Mouse (Mus musculus): ENCODE data around the gene Adgrd1. TPM values are rescaled to one million over a fixed set of nuclear protein-coding genes. Genes with fewer than 3 reads are reported as not detected.

The Adgrd1 gene
- polyA plus RNA-seq, 1 experiment from 2014 or later = 0.32 TPM

- Histone ChIP-seq H3K4me2 (ENCODE audit: low read depth, low read length) (no peak overlapping the region), H3K36me3 (replicated peaks; ENCODE audit: insufficient read depth, low read length) (no peaks in the 10 kb centered on the region), H3K9ac (replicated peaks) (no peak overlapping the region), H3K4me1 (ENCODE audit: insufficient read depth) (no peaks in the 10 kb centered on the region), H3K27ac (ENCODE audit: low read depth) (no peak overlapping the region), H3K27me3 (ENCODE audit: insufficient read depth, low read length) (peaks cover 3% of the 10 kb centered on the region; the same call in 1 of the 2 replicates), H3K4me3 (ENCODE audit: low read depth, low read length) (no peak overlapping the region), H3K9me3 (ENCODE audit: low read length) (no peaks in the 10 kb centered on the region)
- ATAC-seq = no peak
- DNase-seq = no peak
- WGBS (ENCODE audit: insufficient replicate concordance) = 74% methylated on average over 8 of the region's 8 CpGs
- no peak for TF ChIP-seq CTCF (IDR thresholded peaks at IDR 0.05; ENCODE audit: low read depth)
- no peak for TF ChIP-seq EP300 (IDR thresholded peaks at IDR 0.05; ENCODE audit: low read depth)
These were observed 29.9 kb upstream of the Adgrd1 start for GRCm38 (mm10) chr5:129066541-129067230.

GRCm38 (mm10) chr5:129067231-129067834 lies 29.2 kb upstream of the Adgrd1 start:
- Histone ChIP-seq H3K4me2 (ENCODE audit: low read depth, low read length) (no peak overlapping the region), H3K9me3 (ENCODE audit: low read length) (no peaks in the 10 kb centered on the region), H3K36me3 (replicated peaks; ENCODE audit: insufficient read depth, low read length) (no peaks in the 10 kb centered on the region), H3K27ac (ENCODE audit: low read depth) (no peak overlapping the region), H3K9ac (replicated peaks) (no peak overlapping the region), H3K4me1 (ENCODE audit: insufficient read depth) (no peaks in the 10 kb centered on the region), H3K4me3 (ENCODE audit: low read depth, low read length) (no peak overlapping the region), H3K27me3 (ENCODE audit: insufficient read depth, low read length) (no peaks in the 10 kb centered on the region)
- TF ChIP-seq EP300 (IDR thresholded peaks at IDR 0.05; ENCODE audit: low read depth) (no peak), CTCF (IDR thresholded peaks at IDR 0.05; ENCODE audit: low read depth) (no peak)
- no peak for DNase-seq
- ATAC-seq = no peak
- 62% methylated on average over 13 of the region's 13 CpGs for WGBS (ENCODE audit: insufficient replicate concordance)

- H3K4me2 ChIP-seq (ENCODE audit: low read depth, low read length) = no peak overlapping the region
- DNase-seq (no peak), ATAC-seq (no peak)
- H3K9me3 ChIP-seq (ENCODE audit: low read length) = no peaks in the 10 kb centered on the region
- no peaks in the 10 kb centered on the region for H3K27me3 ChIP-seq (ENCODE audit: insufficient read depth, low read length)
- H3K9ac ChIP-seq (replicated peaks) = no peak overlapping the region
- no peaks in the 10 kb centered on the region for H3K4me1 ChIP-seq (ENCODE audit: insufficient read depth)
- H3K27ac ChIP-seq (ENCODE audit: low read depth) = no peak overlapping the region
- 78% methylated on average over 14 of the region's 14 CpGs for WGBS (ENCODE audit: insufficient replicate concordance)
- TF ChIP-seq EP300 (IDR thresholded peaks at IDR 0.05; ENCODE audit: low read depth) (no peak), CTCF (IDR thresholded peaks at IDR 0.05; ENCODE audit: low read depth) (no peak)
- no peaks in the 10 kb centered on the region for H3K36me3 ChIP-seq (replicated peaks; ENCODE audit: insufficient read depth, low read length)
- no peak overlapping the region for H3K4me3 ChIP-seq (ENCODE audit: low read depth, low read length)
These were observed 24.7 kb upstream of the Adgrd1 start for GRCm38 (mm10) chr5:129071761-129072280.

GRCm38 (mm10) chr5:129073404-129073803 lies 23.1 kb upstream of the Adgrd1 start:
- Histone ChIP-seq H3K9me3 (ENCODE audit: low read length) (no peaks in the 10 kb centered on the region), H3K27ac (ENCODE audit: low read depth) (no peak overlapping the region), H3K9ac (replicated peaks) (no peak overlapping the region), H3K4me2 (ENCODE audit: low read depth, low read length) (no peak overlapping the region), H3K4me1 (ENCODE audit: insufficient read depth) (no peaks in the 10 kb centered on the region), H3K36me3 (replicated peaks; ENCODE audit: insufficient read depth, low read length) (no peaks in the 10 kb centered on the region), H3K27me3 (ENCODE audit: insufficient read depth, low read length) (no peaks in the 10 kb centered on the region), H3K4me3 (ENCODE audit: low read depth, low read length) (no peak overlapping the region)
- TF ChIP-seq CTCF (IDR thresholded peaks at IDR 0.05; ENCODE audit: low read depth) = no peak
- TF ChIP-seq EP300 (IDR thresholded peaks at IDR 0.05; ENCODE audit: low read depth) = no peak
- ATAC-seq (no peak), DNase-seq (no peak)
- 45% methylated on average over 6 of the region's 6 CpGs for WGBS (ENCODE audit: insufficient replicate concordance)

GRCm38 (mm10) chr5:129076098-129076497 lies 20.5 kb upstream of the Adgrd1 start:
- WGBS (ENCODE audit: insufficient replicate concordance) = 74% methylated on average over 6 of the region's 6 CpGs

GRCm38 (mm10) chr5:129077240-129077639 lies 19.3 kb upstream of the Adgrd1 start:
- Histone ChIP-seq H3K4me1 (ENCODE audit: insufficient read depth) (no peaks in the 10 kb centered on the region), H3K9ac (replicated peaks) (no peak overlapping the region), H3K36me3 (replicated peaks; ENCODE audit: insufficient read depth, low read length) (no peaks in the 10 kb centered on the region), H3K27me3 (ENCODE audit: insufficient read depth, low read length) (no peaks in the 10 kb centered on the region), H3K4me2 (ENCODE audit: low read depth, low read length) (no peak overlapping the region), H3K4me3 (ENCODE audit: low read depth, low read length) (no peak overlapping the region), H3K9me3 (ENCODE audit: low read length) (no peaks in the 10 kb centered on the region), H3K27ac (ENCODE audit: low read depth) (no peak overlapping the region)
- DNase-seq = no peak
- no peak for TF ChIP-seq EP300 (IDR thresholded peaks at IDR 0.05; ENCODE audit: low read depth)
- WGBS (ENCODE audit: insufficient replicate concordance) = 27% methylated on average over 5 of the region's 5 CpGs
- ATAC-seq = peak; percentile 21; the same call in 1 of the 2 replicates

More at GRCm38 (mm10) chr5:129076098-129076497, 20.5 kb upstream of the Adgrd1 start:
- Histone ChIP-seq H3K4me2 (ENCODE audit: low read depth, low read length) (no peak overlapping the region), H3K27me3 (ENCODE audit: insufficient read depth, low read length) (no peaks in the 10 kb centered on the region), H3K9me3 (ENCODE audit: low read length) (no peaks in the 10 kb centered on the region), H3K4me1 (ENCODE audit: insufficient read depth) (no peaks in the 10 kb centered on the region), H3K4me3 (ENCODE audit: low read depth, low read length) (no peak overlapping the region), H3K36me3 (replicated peaks; ENCODE audit: insufficient read depth, low read length) (no peaks in the 10 kb centered on the region), H3K27ac (ENCODE audit: low read depth) (no peak overlapping the region), H3K9ac (replicated peaks) (no peak overlapping the region)
- no peak for DNase-seq
- no peak for ATAC-seq
- TF ChIP-seq CTCF (IDR thresholded peaks at IDR 0.05; ENCODE audit: low read depth) (no peak), EP300 (IDR thresholded peaks at IDR 0.05; ENCODE audit: low read depth) (no peak)
